Mouse (Mus musculus) midbrain, embryonic 14.5 days (tissue): Measurements from ENCODE around the gene Ephx3. TPM values are rescaled to one million over a fixed set of nuclear protein-coding genes. Genes with fewer than 3 reads are reported as not detected.

Experiments used
- ATAC-seq: fragments of 200-750 bp; cut with Nextera tagmentation; 2 replicates; pipeline ENCODE4 v1.8.0; 2017; ENCODE audit warnings: moderate number of reproducible peaks, moderate library complexity; ENCODE audit not compliant: low FRiP score, low TSS enrichment
- DNase-seq: peaks from one replicate; pipeline ENCODE4 v3.0.0-alpha.2; 2015
- H3K27ac ChIP-seq: fragments of 300-500 bp; sonication (generic); replicated peaks from 2 replicates; pipeline ENCODE4 v1.5.1; 2014; ENCODE audit warnings: mild to moderate bottlenecking, low read depth, low read length, moderate library complexity
- H3K27me3 ChIP-seq: fragments of 300-500 bp; sonication (generic); 2 replicates; pipeline ENCODE4 v1.6.1; 2014; ENCODE audit warnings: low read length, control low read depth, mixed read lengths; ENCODE audit not compliant: control insufficient read depth, insufficient read depth
- H3K36me3 ChIP-seq: fragments of 300-500 bp; sonication (generic); 2 replicates; pipeline ENCODE4 v1.6.1; 2014; ENCODE audit warnings: low read length, control low read depth; ENCODE audit not compliant: control insufficient read depth, insufficient read depth
- H3K4me1 ChIP-seq: fragments of 300-500 bp; sonication (generic); 2 replicates; pipeline ENCODE4 v1.6.1; 2014; ENCODE audit warnings: mild to moderate bottlenecking, antibody characterized with exemption, low read length, control low read depth; ENCODE audit not compliant: control insufficient read depth, insufficient read depth
- H3K4me2 ChIP-seq: fragments of 300-500 bp; sonication (generic); 2 replicates; pipeline ENCODE4 v1.6.1; 2014; ENCODE audit warnings: mild to moderate bottlenecking, low read length, moderate library complexity
- H3K4me3 ChIP-seq: fragments of 300-500 bp; sonication (generic); replicated peaks from 2 replicates; pipeline ENCODE4 v1.5.1; 2014; ENCODE audit warnings: low read depth, low read length
- H3K9ac ChIP-seq: fragments of 300-500 bp; sonication (generic); replicated peaks from 2 replicates; pipeline ENCODE4 v1.6.1; 2014; ENCODE audit warnings: mild to moderate bottlenecking, low read length, moderate library complexity
- H3K9me3 ChIP-seq: fragments of 300-500 bp; sonication (generic); 2 replicates; pipeline ENCODE4 v1.6.1; 2016; ENCODE audit warnings: low read length, control low read depth, mixed read lengths; ENCODE audit not compliant: control insufficient read depth
- WGBS: fragments of 180-500 bp; shearing (Covaris S2); extraction: QIAGEN DNeasy Blood & Tissue Kit; methylation state at CpG from one replicate; pipeline ENCODE4 v1.1.7; 2014; 5-methylcytosine and 5-hydroxymethylcytosine counted together
- polyA plus RNA-seq: library from polyadenylated mRNA; unstranded; fragments of >200 nt; fragmentation: Nextera tagmentation; extraction: Ambion mirVana; gene quantifications from 2 replicates; pipeline ENCODE4 v1.2.1, GENCODE M21; 2014

Gene Ephx3
- polyA plus RNA-seq, 1 experiment from 2014 or later: not detected

- no peaks in the 10 kb centered on the region for H3K4me1 ChIP-seq
- DNase-seq (no peak), ATAC-seq (no peak)
- H3K27me3 ChIP-seq: no peaks in the 10 kb centered on the region
- no peak overlapping the region for H3K27ac ChIP-seq
- 93% methylated on average over 8 of the region's 8 CpGs for WGBS
- H3K9ac ChIP-seq: no peak overlapping the region
- H3K36me3 ChIP-seq: peaks cover 27% of the 10 kb centered on the region
- H3K4me2 ChIP-seq: no peak overlapping the region
- H3K4me3 ChIP-seq: no peak overlapping the region
- no peaks in the 10 kb centered on the region for H3K9me3 ChIP-seq
Observed at GRCm38 (mm10) chr17:32146718-32147117, 42.6 kb downstream of the Ephx3 start.

- no peaks in the 10 kb centered on the region for H3K4me1 ChIP-seq
- H3K4me3 ChIP-seq: peak overlapping the region; percentile 28
- H3K27me3 ChIP-seq: no peaks in the 10 kb centered on the region
- no peak overlapping the region for H3K27ac ChIP-seq
- peaks cover 31% of the 10 kb centered on the region for H3K36me3 ChIP-seq
- peak overlapping the region; percentile 56 for H3K4me2 ChIP-seq
- ATAC-seq (peak; percentile 73), DNase-seq (peak; percentile 89)
- WGBS: 26% methylated on average over 39 of the region's 39 CpGs
- no peaks in the 10 kb centered on the region for H3K9me3 ChIP-seq
- H3K9ac ChIP-seq: peak overlapping the region; percentile 45; the same call in 1 of the 2 replicates
Observed at GRCm38 (mm10) chr17:32142907-32143854, 46.2 kb downstream of the Ephx3 start.

DNA sequence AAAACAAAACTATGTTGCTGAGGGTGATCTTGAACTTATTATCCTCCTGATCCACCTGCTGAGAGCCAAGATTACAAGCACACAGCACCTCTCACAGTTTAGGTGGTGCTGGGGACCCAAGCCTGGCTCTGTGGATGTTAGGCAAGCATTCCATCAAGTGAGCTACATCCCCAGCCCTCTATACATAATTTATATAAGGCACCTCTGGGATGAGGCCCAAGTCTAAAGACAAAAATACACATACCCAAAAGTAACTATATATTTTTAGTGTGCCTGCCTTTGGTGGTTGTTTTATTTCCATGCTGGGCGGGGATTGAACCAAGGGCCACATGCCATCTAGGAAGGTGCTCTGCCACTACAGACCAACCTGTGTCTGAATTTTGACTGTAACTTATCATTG, 47.1 kb downstream of the Ephx3 start:
- H3K4me2 ChIP-seq: no peak overlapping the region
- ATAC-seq: no peak
- H3K27ac ChIP-seq: no peak overlapping the region
- H3K4me3 ChIP-seq: no peak overlapping the region
- no peaks in the 10 kb centered on the region for H3K4me1 ChIP-seq
- no peak for DNase-seq
- WGBS: 100% methylated on average over 1 of the region's 1 CpGs
- H3K9me3 ChIP-seq: no peaks in the 10 kb centered on the region
- H3K9ac ChIP-seq: no peak overlapping the region
- H3K27me3 ChIP-seq: no peaks in the 10 kb centered on the region
- H3K36me3 ChIP-seq: peaks cover 35% of the 10 kb centered on the region

Other genes with a start within 250 kb of the Ephx3 start
- 35.3 and 38.8 TPM in 2 replicates for gene Rrp1b, start 153.4 kb downstream of the Ephx3 start, polyA plus RNA-seq
- 0.43 and 0.47 TPM in 2 replicates for gene Hsf2bp, start 153.2 kb downstream of the Ephx3 start, polyA plus RNA-seq
- gene Notch3, start 22.7 kb downstream of the Ephx3 start, polyA plus RNA-seq: 10.5 and 11.2 TPM in 2 replicates
- 72.5 and 101 TPM in 2 replicates for gene Brd4, start 95.2 kb upstream of the Ephx3 start, polyA plus RNA-seq
- gene Akap8, start 131.7 kb upstream of the Ephx3 start, polyA plus RNA-seq: 51.6 and 56.0 TPM in 2 replicates
- gene Akap8l, start 161.1 kb upstream of the Ephx3 start, polyA plus RNA-seq: 115 and 122 TPM in 2 replicates
- 40.8 and 59.2 TPM in 2 replicates for gene Wiz, start 199.9 kb upstream of the Ephx3 start, polyA plus RNA-seq
- gene Rasal3, start 214.0 kb upstream of the Ephx3 start, polyA plus RNA-seq: 0.39 and 0.50 TPM in 2 replicates
- not detected in 2 replicates for gene Pglyrp2, start 234.6 kb upstream of the Ephx3 start, polyA plus RNA-seq